Comparison of ENCODE assay signal across 8 mouse cellular contexts in genomic region chr17:47897956-47898752, GRCm38 (mm10). TPM values are rescaled to one million over a fixed set of nuclear protein-coding genes. Genes with fewer than 3 reads are reported as not detected.
DNase-seq lines count a peak whose midpoint lies in the region; ATAC-seq and TF ChIP-seq lines count a peak whose summit lies in the region.

No protein-coding gene starts in this region.

- peak; percentile 71 for ATAC-seq in heart, postnatal 0 days (ENCODE audit: insufficient read depth, low read depth)
- ATAC-seq in midbrain, embryonic 15.5 days (replicated peaks) = peak; percentile 70
- ATAC-seq in megakaryocyte, adult 5-6 weeks (ENCODE audit: poor library complexity, severe bottlenecking) = no peak

- no peak for TF ChIP-seq EP300 in heart, postnatal 0 days (IDR thresholded peaks at IDR 0.05; ENCODE audit: low read depth)

- no peak for TF ChIP-seq CTCF in heart, postnatal 0 days (IDR thresholded peaks at IDR 0.05; ENCODE audit: low read depth)

- peaks cover 11% of the 10 kb centered on the region for H3K36me3 ChIP-seq in heart, postnatal 0 days (replicated peaks; ENCODE audit: control insufficient read depth, insufficient read depth, low read length)
- H3K36me3 ChIP-seq in midbrain, embryonic 15.5 days (replicated peaks) = no peaks in the 10 kb centered on the region

- H3K9me3 ChIP-seq in heart, postnatal 0 days (replicated peaks; ENCODE audit: control insufficient read depth, low read length) = no peaks in the 10 kb centered on the region
- H3K9me3 ChIP-seq in midbrain, embryonic 15.5 days = no peaks in the 10 kb centered on the region

- H3K4me3 ChIP-seq in heart, postnatal 0 days (ENCODE audit: low read depth, low read length) = no peak overlapping the region
- no peak overlapping the region for H3K4me3 ChIP-seq in midbrain, embryonic 15.5 days

- peaks cover 10% of the 10 kb centered on the region; the same call in 1 of the 2 replicates for H3K4me1 ChIP-seq in heart, postnatal 0 days (ENCODE audit: control insufficient read depth, insufficient read depth)
- H3K4me1 ChIP-seq in midbrain, embryonic 15.5 days = peaks cover 19% of the 10 kb centered on the region

- H3K27ac ChIP-seq in heart, postnatal 0 days (ENCODE audit: low read depth) = no peak overlapping the region
- H3K27ac ChIP-seq in midbrain, embryonic 15.5 days = 0 out of 2 replicates have a peak overlapping the region, but pooled peaks have one; percentile 2

- no peak overlapping the region for H3K9ac ChIP-seq in heart, postnatal 0 days (replicated peaks; ENCODE audit: low read depth, low read length)
- H3K9ac ChIP-seq in midbrain, embryonic 15.5 days = no peak overlapping the region

- WGBS in heart, postnatal 0 days = 42% methylated on average over 9 of the region's 9 CpGs
- WGBS in midbrain, embryonic 15.5 days = 7% methylated on average over 9 of the region's 9 CpGs

- no peaks in the 10 kb centered on the region for H3K27me3 ChIP-seq in heart, postnatal 0 days (ENCODE audit: control insufficient read depth, insufficient read depth, low read length)
- H3K27me3 ChIP-seq in midbrain, embryonic 15.5 days (replicated peaks) = 0 out of 2 replicates have a peak, but pooled peaks cover 1% of the 10 kb centered on the region

- no peak overlapping the region for H3K4me2 ChIP-seq in heart, postnatal 0 days (ENCODE audit: low read depth, low read length)
- H3K4me2 ChIP-seq in midbrain, embryonic 15.5 days = no peak overlapping the region

- DNase-seq in urinary bladder, postnatal 14 days (ENCODE audit: low spot score) = peak; percentile 74
- no peak for DNase-seq in urinary bladder, adult 2 months (ENCODE audit: low spot score)
- DNase-seq in heart, postnatal 0 days (ENCODE audit: low spot score) = peak; percentile 54
- DNase-seq in kidney, postnatal 36 days = peak; percentile 44 to 55
- no peak for DNase-seq in cerebellum, postnatal 14 days
- no peak for DNase-seq in left cerebral cortex, adult 11 months (ENCODE audit: low spot score)

RNA-seq across cellular contexts. Expression of gene Foxp4, which starts 26.3 kb away (rescaled TPM):
- polyA plus RNA-seq in urinary bladder, adult 2 months (2012; rRNA removed) = 23.6 and 36.5 TPM in 2 replicates
- 14.2 and 21.0 TPM in 2 replicates for total RNA-seq in heart, postnatal 0 days (2014; rRNA removed; ENCODE audit: low replicate concordance)
- 3.3 and 4.1 TPM in 2 replicates for polyA plus RNA-seq in heart, postnatal 0 days (2015; fragmentation: Nextera tagmentation; extraction: Ambion mirVana)
- polyA plus RNA-seq in midbrain, embryonic 15.5 days (2015; fragmentation: Nextera tagmentation; extraction: Ambion mirVana) = 43.3 and 46.6 TPM in 2 replicates
- 7.1 and 8.8 TPM in 2 replicates for total RNA-seq in megakaryocyte, adult 5-6 weeks (2015)
- 1.1 and 2.2 TPM in 2 replicates for total RNA-seq in megakaryocyte, adult 5-6 weeks (2017)

Comparison
In these comparisons a context has a peak if more than half of its experiments do, and no peak if none do; other contexts are left out.
1. DNase-seq: peak in urinary bladder, postnatal 14 days (single experiment), heart, postnatal 0 days (single experiment) and kidney, postnatal 36 days (2 of 2); none in urinary bladder, adult 2 months (single experiment), cerebellum, postnatal 14 days (0 of 2) and left cerebral cortex, adult 11 months (single experiment).